Mouse (Mus musculus) gastrocnemius, postnatal 10 days (tissue): ENCODE data around the gene Bmp2k. TPM values are rescaled to one million over a fixed set of nuclear protein-coding genes. Genes with fewer than 3 reads are reported as not detected.

ENCODE experiments used
- DNase-seq: peaks from one replicate; pipeline ENCODE4 v3.0.0; 2021; ENCODE audit warnings: mixed read lengths
- total RNA-seq, 2 experiments: library from RNA; stranded (reverse); gene quantifications; 2 replicates each; pipeline ENCODE4 v1.2.3; 2021

Gene Bmp2k
- total RNA-seq, 2 experiments from 2014 or later, result 12.6 to 15.1 TPM

- no peak for DNase-seq
These were observed 110.8 kb downstream of the Bmp2k start for GRCm38 (mm10) chr5:97108333-97108732.

- DNase-seq, result no peak
These were observed 112.6 kb downstream of the Bmp2k start for GRCm38 (mm10) chr5:97110133-97110532.

- DNase-seq, result no peak
These were observed 113.2 kb downstream of the Bmp2k start for GRCm38 (mm10) chr5:97110697-97111096.

GRCm38 (mm10) chr5:97111207-97111910 lies 113.9 kb downstream of the Bmp2k start, which contains the start of gene Paqr3:
TSS of gene Paqr3 (minus strand) at chr5:97111596.
- peak; percentile 98 for DNase-seq

DNA sequence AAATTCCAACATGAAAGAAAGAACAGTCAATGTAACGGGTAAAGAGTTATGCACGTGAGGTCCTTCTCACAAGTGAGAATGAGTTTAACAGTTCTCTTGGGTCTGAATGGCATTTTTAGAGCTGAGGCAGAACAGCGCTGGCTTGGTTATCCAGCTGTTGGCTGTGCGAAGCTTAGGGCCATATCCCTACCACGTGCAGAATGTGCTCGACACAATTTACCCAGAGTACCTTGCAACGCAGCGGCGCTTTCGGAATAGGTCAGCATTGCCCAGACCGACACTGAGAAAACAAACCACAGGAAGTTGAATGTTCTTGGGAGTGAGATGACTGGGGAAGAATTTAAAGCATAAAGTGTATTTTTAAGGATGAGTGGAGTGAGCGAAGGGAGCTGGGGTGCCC lies 127.5 kb downstream of the Bmp2k start:
- no peak for DNase-seq

DNA sequence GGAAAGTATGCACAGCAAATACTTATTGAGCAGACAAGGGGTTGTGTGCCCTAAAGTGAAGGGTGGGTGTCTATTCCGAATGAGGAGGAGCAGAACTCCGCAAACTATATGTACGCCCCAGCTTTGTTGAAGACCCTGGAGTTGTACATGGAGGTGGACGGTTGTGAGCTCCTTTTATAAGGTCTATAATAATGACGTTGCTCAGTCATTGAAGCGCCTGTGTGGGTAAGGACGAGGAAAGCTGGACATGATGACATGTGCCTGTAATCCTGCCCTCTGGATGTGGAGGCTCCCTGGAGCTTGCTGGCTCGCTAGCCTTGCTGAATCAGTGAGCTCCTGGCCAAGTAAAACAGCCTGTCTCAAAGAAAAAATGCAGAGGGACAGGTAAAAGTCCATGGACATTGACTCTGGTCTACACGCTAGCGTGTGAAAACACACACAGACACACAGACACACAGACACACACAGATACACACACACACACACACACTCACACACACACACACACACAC lies 128.0 kb downstream of the Bmp2k start:
- no peak for DNase-seq

GRCm38 (mm10) chr5:97126005-97126404 lies 128.5 kb downstream of the Bmp2k start:
- peak; percentile 32 for DNase-seq

DNA sequence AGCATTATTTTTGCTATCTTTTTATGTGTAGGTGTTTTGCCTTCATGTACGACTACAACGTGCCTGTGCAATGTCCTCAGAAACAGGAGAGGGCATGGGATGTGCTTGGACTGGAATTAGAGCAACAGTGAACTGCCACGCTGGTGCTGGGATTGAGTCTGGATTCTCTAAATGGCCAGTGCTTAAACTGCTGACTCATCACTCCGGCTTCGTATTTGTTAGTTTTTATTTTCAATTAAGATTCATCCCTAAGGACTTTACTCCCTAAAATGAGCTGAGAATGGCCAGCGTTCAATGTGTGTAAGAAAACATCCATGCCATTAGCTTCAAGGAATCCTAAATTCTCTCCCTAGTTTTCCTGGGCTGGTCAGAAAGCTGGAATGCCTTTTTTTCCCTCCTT lies 129.8 kb downstream of the Bmp2k start:
- no peak for DNase-seq

DNA sequence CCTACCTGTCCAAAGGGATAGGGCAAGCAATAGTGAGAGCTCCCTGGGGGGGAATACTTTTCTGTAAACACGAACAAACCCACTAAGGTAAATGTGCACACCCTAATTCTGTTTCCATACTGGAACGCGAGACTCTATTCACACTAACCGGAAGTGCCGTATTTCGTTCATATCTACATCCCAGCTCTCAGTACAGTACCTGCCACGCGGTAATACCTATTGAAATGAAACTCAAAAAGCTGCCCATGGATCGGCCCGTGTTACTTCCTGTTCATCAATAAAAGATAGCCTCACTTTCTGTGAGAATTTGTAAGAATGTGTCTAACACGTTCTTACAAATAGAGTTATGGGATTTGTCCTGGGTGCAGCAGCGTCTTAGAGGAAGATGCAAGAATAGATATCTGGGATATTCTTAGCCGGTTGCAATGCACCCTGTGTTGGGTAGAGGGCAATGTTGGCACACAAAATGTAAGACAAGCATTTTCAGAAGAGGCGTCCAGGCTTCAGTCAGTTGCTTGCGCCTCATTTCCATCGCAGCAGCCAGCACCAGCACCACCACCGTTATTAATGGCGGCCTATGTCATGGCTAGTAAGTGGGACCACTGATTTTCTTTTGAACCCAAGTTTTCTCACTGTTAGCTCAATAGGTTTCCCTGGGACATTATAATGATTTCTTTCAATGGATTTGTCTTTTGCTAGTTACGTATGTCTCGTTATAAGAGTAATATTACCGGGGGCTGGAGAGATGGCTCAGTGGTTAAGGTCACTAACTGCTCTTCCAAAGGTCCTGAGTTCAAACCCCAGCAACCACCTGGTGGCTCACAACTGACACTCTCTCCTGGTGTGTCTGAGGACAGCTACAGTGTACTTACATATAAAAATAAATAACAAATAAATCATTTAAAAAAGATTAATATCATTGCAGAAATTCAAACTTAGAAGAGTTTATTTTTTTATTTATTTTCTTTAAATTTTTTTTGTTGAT lies 131.0 kb downstream of the Bmp2k start:
- DNase-seq, result peak; percentile 29

DNA sequence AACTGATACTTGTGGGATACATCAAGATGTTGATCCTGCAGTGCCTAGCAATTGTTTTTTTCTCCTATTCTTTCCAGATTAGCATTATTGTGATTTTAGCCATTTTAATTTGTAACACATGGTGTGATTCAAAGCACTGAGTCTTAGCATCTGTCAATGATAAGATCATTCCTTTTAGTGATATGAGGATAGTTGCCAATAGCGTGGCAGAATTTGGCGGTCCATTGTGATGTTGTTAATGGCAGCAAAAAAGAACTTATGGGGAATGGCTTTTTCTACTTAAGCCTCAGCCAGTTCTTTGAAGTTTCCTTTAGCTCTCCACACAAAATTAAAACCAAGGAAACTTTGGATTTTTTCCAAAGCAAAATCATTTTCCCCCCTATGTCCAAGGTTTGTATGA lies 132.1 kb downstream of the Bmp2k start:
- no peak for DNase-seq

GRCm38 (mm10) chr5:97135331-97135730 lies 137.8 kb downstream of the Bmp2k start:
- no peak for DNase-seq

Other genes with a start within 250 kb of the Bmp2k start
- gene Anxa3, start 204.3 kb upstream of the Bmp2k start, total RNA-seq, result 10 to 100 TPM; 20.0 to 30.6 TPM
- 1 to 10 TPM; 2.2 to 3.0 TPM for gene Paqr3, start 113.9 kb downstream of the Bmp2k start, total RNA-seq